Mouse (Mus musculus): ENCODE results near the gene Aprt. TPM values are rescaled to one million over a fixed set of nuclear protein-coding genes. Genes with fewer than 3 reads are reported as not detected.

The Aprt gene
- total and polyA plus RNA-seq, 2 experiments from 2014 or later, result 97.2 to 157 TPM

GRCm38 (mm10) chr8:122593783-122594507 is 17.2 kb upstream of the Aprt start:
- ATAC-seq (ENCODE audit: low FRiP score) (no peak), DNase-seq (ENCODE audit: low spot score) (peak; percentile 59)
- H3K9ac ChIP-seq (replicated peaks; ENCODE audit: low read length, poor library complexity, severe bottlenecking), result no peak overlapping the region
- no peaks in the 10 kb centered on the region for H3K27me3 ChIP-seq (ENCODE audit: insufficient read depth, low read length)
- no peak overlapping the region for H3K27ac ChIP-seq (ENCODE audit: low read depth, low read length)
- peaks cover 26% of the 10 kb centered on the region; the same call in 1 of the 2 replicates for H3K36me3 ChIP-seq (ENCODE audit: insufficient read depth, low read length)
- H3K4me2 ChIP-seq (ENCODE audit: low read depth, low read length, poor library complexity, severe bottlenecking), result no peak overlapping the region
- H3K4me3 ChIP-seq (ENCODE audit: low read depth, low read length), result no peak overlapping the region
- no peaks in the 10 kb centered on the region for H3K9me3 ChIP-seq (ENCODE audit: low read length)
- no peaks in the 10 kb centered on the region for H3K4me1 ChIP-seq (ENCODE audit: insufficient read depth, low read length)
- 74% methylated on average over 19 of the region's 19 CpGs for WGBS
- TF ChIP-seq CTCF (IDR thresholded peaks at IDR 0.05), result no peak

- WGBS, result 82% methylated on average over 12 of the region's 12 CpGs
- no peak overlapping the region for H3K27ac ChIP-seq (ENCODE audit: low read depth, low read length)
Observed at GRCm38 (mm10) chr8:122593240-122593639, 16.5 kb upstream of the Aprt start.

GRCm38 (mm10) chr8:122586749-122587148 is 10.0 kb upstream of the Aprt start:
- no peak for ATAC-seq (ENCODE audit: low FRiP score)
- Histone ChIP-seq H3K9ac (replicated peaks; ENCODE audit: low read length, poor library complexity, severe bottlenecking) (no peak overlapping the region), H3K4me1 (ENCODE audit: insufficient read depth, low read length) (no peaks in the 10 kb centered on the region), H3K27me3 (ENCODE audit: insufficient read depth, low read length) (no peaks in the 10 kb centered on the region), H3K4me2 (ENCODE audit: low read depth, low read length, poor library complexity, severe bottlenecking) (no peak overlapping the region), H3K36me3 (ENCODE audit: insufficient read depth, low read length) (no peaks in the 10 kb centered on the region), H3K4me3 (ENCODE audit: low read depth, low read length) (no peak overlapping the region), H3K27ac (ENCODE audit: low read depth, low read length) (no peak overlapping the region), H3K9me3 (ENCODE audit: low read length) (no peaks in the 10 kb centered on the region)
- WGBS, result 93% methylated on average over 10 of the region's 10 CpGs
- DNase-seq (ENCODE audit: low spot score), result no peak
- no peak for TF ChIP-seq CTCF (IDR thresholded peaks at IDR 0.05)

More at GRCm38 (mm10) chr8:122593240-122593639, 16.5 kb upstream of the Aprt start:
- Histone ChIP-seq H3K4me3 (ENCODE audit: low read depth, low read length) (no peak overlapping the region), H3K36me3 (ENCODE audit: insufficient read depth, low read length) (peaks cover 21% of the 10 kb centered on the region; the same call in 1 of the 2 replicates), H3K9me3 (ENCODE audit: low read length) (no peaks in the 10 kb centered on the region), H3K27me3 (ENCODE audit: insufficient read depth, low read length) (no peaks in the 10 kb centered on the region), H3K4me2 (ENCODE audit: low read depth, low read length, poor library complexity, severe bottlenecking) (no peak overlapping the region), H3K9ac (replicated peaks; ENCODE audit: low read length, poor library complexity, severe bottlenecking) (no peak overlapping the region), H3K4me1 (ENCODE audit: insufficient read depth, low read length) (no peaks in the 10 kb centered on the region)
- ATAC-seq (ENCODE audit: low FRiP score), result no peak
- DNase-seq (ENCODE audit: low spot score), result no peak
- no peak for TF ChIP-seq CTCF (IDR thresholded peaks at IDR 0.05)

- Histone ChIP-seq H3K4me2 (ENCODE audit: low read depth, low read length, poor library complexity, severe bottlenecking) (no peak overlapping the region), H3K4me3 (ENCODE audit: low read depth, low read length) (no peak overlapping the region), H3K9ac (replicated peaks; ENCODE audit: low read length, poor library complexity, severe bottlenecking) (no peak overlapping the region), H3K36me3 (ENCODE audit: insufficient read depth, low read length) (no peaks in the 10 kb centered on the region), H3K27ac (ENCODE audit: low read depth, low read length) (no peak overlapping the region), H3K4me1 (ENCODE audit: insufficient read depth, low read length) (no peaks in the 10 kb centered on the region), H3K9me3 (ENCODE audit: low read length) (no peaks in the 10 kb centered on the region), H3K27me3 (ENCODE audit: insufficient read depth, low read length) (no peaks in the 10 kb centered on the region)
- no peak for TF ChIP-seq CTCF (IDR thresholded peaks at IDR 0.05)
- WGBS, result 56% methylated on average over 7 of the region's 7 CpGs
- no peak for DNase-seq (ENCODE audit: low spot score)
- no peak for ATAC-seq (ENCODE audit: low FRiP score)
Observed at GRCm38 (mm10) chr8:122586171-122586570, 9.5 kb upstream of the Aprt start.

GRCm38 (mm10) chr8:122585411-122585891 is 8.7 kb upstream of the Aprt start:
- no peak for DNase-seq (ENCODE audit: low spot score)
- WGBS, result 79% methylated on average over 14 of the region's 14 CpGs

GRCm38 (mm10) chr8:122584981-122585380 is 8.3 kb upstream of the Aprt start:
- no peak overlapping the region for H3K4me3 ChIP-seq (ENCODE audit: low read depth, low read length)
- H3K27me3 ChIP-seq (ENCODE audit: insufficient read depth, low read length), result no peaks in the 10 kb centered on the region
- ATAC-seq (ENCODE audit: low FRiP score) (no peak), DNase-seq (ENCODE audit: low spot score) (no peak)
- no peaks in the 10 kb centered on the region for H3K9me3 ChIP-seq (ENCODE audit: low read length)
- no peak overlapping the region for H3K4me2 ChIP-seq (ENCODE audit: low read depth, low read length, poor library complexity, severe bottlenecking)
- no peak overlapping the region for H3K9ac ChIP-seq (replicated peaks; ENCODE audit: low read length, poor library complexity, severe bottlenecking)
- WGBS, result 87% methylated on average over 9 of the region's 9 CpGs
- H3K27ac ChIP-seq (ENCODE audit: low read depth, low read length), result no peak overlapping the region
- no peaks in the 10 kb centered on the region for H3K4me1 ChIP-seq (ENCODE audit: insufficient read depth, low read length)
- no peak for TF ChIP-seq CTCF (IDR thresholded peaks at IDR 0.05)
- no peaks in the 10 kb centered on the region for H3K36me3 ChIP-seq (ENCODE audit: insufficient read depth, low read length)

More at GRCm38 (mm10) chr8:122585411-122585891, 8.7 kb upstream of the Aprt start:
- TF ChIP-seq CTCF (IDR thresholded peaks at IDR 0.05), result no peak
- no peaks in the 10 kb centered on the region for H3K9me3 ChIP-seq (ENCODE audit: low read length)
- no peaks in the 10 kb centered on the region for H3K36me3 ChIP-seq (ENCODE audit: insufficient read depth, low read length)
- no peak for ATAC-seq (ENCODE audit: low FRiP score)
- no peaks in the 10 kb centered on the region for H3K4me1 ChIP-seq (ENCODE audit: insufficient read depth, low read length)
- H3K4me3 ChIP-seq (ENCODE audit: low read depth, low read length), result no peak overlapping the region
- no peaks in the 10 kb centered on the region for H3K27me3 ChIP-seq (ENCODE audit: insufficient read depth, low read length)
- H3K9ac ChIP-seq (replicated peaks; ENCODE audit: low read length, poor library complexity, severe bottlenecking), result no peak overlapping the region
- H3K4me2 ChIP-seq (ENCODE audit: low read depth, low read length, poor library complexity, severe bottlenecking), result no peak overlapping the region
- no peak overlapping the region for H3K27ac ChIP-seq (ENCODE audit: low read depth, low read length)
